Mouse (Mus musculus) CH12F3 (cell line): Measurements from ENCODE around the gene Ispd.
"Not testable (repeated sequence)": the region's sequence is repeated elsewhere in the genome, so short reads cannot be mapped to it uniquely, and the experiment has no call there.

Experiments
- in situ Hi-C: fragments of 300-500 bp; cut with MboI; formaldehyde crosslinking; loops from 2 replicates; pipeline ENCODE4 v1.14.3; 2020; ENCODE audit warnings: low sequenced_read_pairs

The Ispd gene

DNA sequence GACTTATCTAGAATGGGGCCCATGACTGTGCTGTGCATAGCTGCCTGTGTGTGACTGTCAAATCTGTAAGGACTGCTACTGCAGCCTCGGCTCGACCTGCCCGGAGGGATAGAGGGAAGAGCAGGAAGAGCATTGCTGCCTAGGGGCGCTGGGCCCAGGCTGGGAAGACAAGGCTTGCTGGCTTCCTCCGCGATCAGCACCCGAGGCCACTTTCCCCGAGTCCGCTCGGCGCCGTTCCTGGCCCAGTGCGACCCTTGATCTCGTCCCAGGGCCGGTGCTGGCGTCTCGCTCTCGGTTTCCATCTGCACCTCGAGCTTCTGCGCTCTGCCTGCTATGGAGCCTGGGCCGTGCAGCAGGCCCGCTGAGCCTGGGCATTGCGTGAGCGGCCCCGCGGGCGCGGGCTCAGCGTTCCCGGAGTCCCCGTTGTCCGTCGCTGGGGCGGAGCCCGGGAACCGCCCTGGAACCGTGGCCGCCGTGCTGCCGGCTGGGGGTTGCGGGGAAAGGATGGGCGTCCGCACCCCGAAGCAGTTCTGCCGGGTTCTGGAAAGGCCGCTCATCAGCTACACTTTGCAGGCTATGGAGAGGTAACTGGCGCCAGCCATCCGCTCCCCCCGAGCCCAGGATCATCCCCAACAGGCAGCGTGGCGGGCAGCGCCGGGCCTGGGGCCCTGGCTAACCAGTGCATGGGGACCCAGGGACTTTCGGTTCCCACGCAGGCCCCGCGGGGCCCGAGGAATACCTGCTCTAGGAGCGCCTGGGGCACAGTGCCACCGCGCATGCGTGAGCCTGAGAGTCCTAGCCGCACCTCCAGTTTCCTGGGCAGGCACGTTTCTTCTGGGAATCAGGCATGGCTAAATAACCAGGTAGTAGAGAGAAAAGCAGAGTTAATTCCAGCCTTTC is at the start of gene Ispd, which contains the start of gene D630036H23Rik:
Gene Ispd (plus strand): TSS at position 10 of the 900 bp plus-strand sequence.
Gene D630036H23Rik (minus strand): TSS at position 741 of the 900 bp plus-strand sequence.
- in situ Hi-C loops: no loop called here

DNA sequence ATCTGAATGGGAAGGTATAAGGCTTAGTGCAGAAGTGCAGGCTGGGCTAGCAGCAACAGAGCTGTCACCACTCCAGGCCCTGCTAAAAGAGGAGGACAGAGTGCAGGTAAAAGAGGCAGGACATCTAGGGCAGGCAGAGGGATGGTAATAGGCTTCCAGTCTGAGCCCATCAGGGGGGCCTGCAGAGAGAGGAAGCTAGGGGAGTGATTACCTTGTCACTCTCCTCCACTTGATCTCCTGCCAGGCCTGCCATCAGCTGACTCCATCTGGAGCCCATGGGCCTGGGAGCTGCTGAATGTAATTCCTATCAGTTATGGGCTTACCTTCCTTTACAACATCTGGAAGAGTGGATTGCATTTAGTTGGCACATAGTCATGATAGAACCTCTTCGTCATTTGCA is 48.6 kb upstream of the Ispd start:
- in situ Hi-C loops: no loop called here

- in situ Hi-C loops: no loop called here
These were observed 47.4 kb upstream of the Ispd start for GRCm38 (mm10) chr12:36333837-36334281.

DNA sequence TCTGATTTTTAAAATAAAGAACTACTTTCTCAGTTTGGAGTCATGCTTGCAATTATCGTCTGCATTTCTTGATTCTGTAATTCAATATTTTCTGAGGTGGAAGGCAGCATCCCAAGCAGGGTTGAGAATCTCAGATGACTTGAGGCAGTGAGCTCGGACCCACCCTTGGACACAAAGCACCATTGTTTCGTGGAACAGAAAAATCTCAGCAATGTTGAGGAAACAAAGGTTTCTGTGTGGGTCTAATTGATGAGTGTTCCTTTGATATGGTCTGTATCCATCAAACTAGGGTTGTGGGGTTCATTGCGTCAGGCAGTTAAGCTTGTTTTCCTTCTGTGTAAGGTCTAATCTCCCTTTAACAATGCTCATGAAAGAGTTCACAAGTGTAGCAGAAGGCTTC is 37.1 kb upstream of the Ispd start:
- in situ Hi-C loops: no loop called here

- in situ Hi-C loops: no loop called here
These were observed 21.2 kb upstream of the Ispd start for GRCm38 (mm10) chr12:36360064-36360463.

DNA sequence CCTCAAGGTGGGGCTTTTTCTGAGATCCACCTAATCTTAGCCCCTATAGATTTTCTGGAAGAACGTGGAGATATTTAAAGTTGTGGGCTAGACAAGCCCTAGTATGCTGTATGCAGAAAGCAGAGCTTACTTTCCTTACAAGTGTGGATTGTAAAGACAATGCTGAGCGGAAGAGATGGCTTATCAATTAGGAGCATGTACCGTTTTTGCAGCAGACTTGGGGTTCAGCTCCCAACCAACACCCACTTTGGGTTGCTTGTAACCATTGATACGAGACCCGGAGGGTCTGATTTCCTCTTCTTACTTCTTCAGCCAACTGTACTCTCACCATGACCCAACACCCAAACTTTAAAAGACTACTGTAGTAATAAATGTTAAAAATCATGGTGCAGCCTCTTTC is 20.6 kb upstream of the Ispd start:
- in situ Hi-C loops: no loop called here

GRCm38 (mm10) chr12:36364013-36364412 is 17.2 kb upstream of the Ispd start:
- in situ Hi-C loops: no loop called here

DNA sequence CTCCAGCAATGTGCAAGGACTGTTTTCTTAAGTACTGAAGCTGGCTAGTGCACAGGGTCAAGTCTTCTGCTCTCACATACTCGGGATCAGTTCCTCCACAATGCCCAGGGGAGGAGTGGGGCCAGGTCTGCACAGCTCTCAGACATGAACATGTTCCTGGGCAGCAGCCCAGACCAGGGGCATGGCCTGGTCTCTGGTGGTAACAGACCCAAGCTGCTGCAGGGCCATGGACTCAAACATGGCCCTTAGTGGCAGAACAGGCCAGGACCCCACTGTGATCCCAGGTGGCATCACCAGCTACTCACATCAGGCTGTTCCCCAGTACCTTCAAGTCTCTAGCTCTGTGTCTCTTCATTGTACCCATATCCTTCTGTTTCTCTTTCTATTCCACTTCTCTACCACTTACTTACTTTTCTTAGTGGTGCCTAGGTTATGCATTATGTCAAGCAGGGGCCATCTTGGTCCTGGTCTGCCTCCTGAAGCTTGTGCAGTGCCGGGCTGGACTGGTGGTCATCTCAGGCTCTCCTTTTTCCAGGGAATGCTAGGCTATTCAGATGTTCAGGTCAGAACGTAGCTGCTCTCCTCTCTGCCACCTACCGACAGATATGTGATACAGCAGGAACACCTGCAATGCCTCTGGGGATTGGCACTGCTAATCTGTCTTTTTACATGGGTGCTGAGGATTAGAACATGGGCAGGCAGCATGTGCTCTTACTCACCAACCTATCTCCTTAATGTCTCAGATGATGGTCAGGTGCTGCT is 7.8 kb upstream of the Ispd start:
- in situ Hi-C loops: no loop called here

- in situ Hi-C loops: not testable (repeated sequence)
These were observed 4.9 kb upstream of the Ispd start for GRCm38 (mm10) chr12:36376391-36376790.

DNA sequence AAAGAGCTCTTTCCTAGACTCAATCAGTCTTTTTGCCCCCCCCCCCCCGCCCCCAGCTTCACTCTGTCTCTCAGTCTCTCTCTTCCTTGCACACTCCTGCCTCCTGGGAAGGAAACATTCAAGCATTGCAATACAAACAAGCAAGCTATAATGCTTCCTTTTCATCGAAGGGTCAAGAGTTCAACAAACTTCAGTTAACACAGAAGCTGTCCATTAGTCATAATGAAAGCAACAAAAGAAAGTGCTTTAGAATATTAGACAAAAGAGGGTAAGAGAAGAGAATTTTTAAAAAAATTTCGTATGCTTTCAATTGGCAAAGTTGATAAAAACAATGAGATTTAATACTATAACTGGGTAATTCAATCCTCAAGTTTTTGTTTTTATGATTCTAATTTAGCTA is 996 bp upstream of the Ispd start:
- in situ Hi-C loops: no loop called here

- in situ Hi-C loops: no loop called here
These were observed 444 bp upstream of the Ispd start for GRCm38 (mm10) chr12:36380806-36381205.

- in situ Hi-C loops: no loop called here
These were observed 4.1 kb downstream of the Ispd start for GRCm38 (mm10) chr12:36385386-36385785.

DNA sequence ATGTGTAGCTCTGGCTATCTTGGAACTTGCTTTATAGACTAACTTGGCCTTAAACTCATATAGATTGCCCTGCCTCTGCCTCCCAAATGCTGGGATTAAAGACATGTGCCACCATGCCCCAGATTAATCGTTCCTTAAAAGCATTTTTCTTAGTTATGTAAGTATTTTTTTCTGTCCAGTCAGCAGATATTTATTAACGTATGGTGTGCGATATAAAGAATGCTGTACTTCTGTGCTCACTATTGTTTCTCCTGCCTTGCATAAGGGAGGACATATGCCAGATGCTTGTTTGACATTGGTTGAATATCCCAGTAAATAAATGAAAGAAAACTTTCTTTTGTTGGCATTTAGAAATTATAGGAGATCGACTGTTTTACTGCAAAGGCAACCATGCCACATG is 5.7 kb downstream of the Ispd start:
- in situ Hi-C loops: no loop called here

DNA sequence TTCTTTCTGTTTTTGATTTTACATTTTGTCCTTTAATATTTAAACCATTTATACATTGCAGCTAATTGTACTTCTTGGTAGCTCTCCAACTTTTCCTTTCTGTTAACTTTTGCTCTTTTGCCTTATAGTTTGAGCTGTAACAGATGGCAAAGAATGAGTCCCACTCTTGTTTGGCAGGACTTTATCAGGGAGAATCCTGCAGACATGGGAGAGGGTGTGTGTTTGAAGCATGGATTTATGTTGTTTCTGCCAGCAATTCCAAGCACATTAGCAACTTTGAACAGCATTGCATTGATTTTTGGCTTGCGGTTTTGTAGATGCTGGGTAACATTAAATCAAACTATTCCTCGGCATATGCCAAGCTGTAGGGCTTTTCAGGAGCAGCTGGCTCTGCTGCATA is 13.9 kb downstream of the Ispd start:
- in situ Hi-C loops: no loop called here

DNA sequence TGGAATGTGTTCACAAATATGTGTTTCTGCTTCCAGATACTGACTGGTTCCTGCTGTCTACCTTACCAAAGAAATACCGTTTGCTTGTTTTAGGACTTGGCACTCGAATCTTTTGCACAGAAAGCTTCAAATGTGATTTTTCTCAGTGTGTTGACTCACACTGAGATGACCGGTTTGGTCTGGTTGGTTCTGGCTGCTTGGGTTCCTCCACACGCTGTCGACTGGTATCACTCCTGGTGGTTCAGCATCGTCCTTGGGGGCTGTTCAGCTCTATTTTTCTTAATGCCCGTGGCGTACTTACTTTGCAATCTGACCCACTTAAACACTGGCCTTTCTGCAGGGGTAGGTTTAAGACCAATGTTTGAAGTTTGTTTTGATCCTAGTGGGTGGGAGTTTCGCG is 42.4 kb downstream of the Ispd start:
- in situ Hi-C loops: no loop called here

GRCm38 (mm10) chr12:36425258-36425657 is 44.0 kb downstream of the Ispd start:
- in situ Hi-C loops: no loop called here

DNA sequence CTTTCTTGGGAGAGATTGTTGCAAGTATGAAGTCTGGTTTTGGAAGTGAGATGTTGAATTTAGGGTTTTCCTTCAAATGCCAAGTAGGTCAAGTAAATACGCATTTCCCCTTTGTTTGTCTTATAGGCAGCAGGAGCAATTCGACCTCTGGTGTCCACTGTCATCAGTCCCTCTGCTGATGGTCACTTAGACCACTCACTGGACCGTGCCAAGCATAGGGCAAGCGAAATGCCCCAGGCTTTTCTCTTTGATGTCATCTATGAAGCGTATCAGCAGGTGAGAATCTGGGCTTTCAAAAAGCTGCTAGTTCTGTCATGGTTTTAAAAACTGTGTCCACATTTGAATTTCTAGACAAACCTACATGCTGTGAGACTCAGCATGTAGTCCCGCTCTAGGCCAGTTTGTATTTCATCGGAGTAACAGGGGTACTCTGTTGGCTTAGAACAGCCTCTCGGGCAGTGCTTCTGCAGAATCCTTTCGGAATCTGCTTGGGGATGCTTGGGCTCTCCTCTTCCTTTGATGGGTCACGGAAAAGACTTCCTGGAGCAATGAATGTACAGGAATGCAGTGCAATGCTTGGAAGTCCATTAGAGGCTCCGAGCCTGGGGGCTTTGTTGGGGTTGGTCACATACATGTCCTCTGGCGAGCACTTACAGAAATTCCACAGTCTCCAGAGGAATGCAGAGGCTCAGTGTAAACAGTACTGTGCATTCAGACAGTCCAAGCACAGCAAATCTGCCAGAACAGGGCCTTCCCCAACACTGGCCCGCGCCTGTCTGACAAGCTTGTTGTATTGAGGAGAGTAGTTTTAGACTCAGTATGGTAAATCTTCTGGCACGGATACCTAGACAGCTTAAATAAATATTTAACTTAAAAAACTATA is 45.2 kb downstream of the Ispd start:
- in situ Hi-C loops: no loop called here

DNA sequence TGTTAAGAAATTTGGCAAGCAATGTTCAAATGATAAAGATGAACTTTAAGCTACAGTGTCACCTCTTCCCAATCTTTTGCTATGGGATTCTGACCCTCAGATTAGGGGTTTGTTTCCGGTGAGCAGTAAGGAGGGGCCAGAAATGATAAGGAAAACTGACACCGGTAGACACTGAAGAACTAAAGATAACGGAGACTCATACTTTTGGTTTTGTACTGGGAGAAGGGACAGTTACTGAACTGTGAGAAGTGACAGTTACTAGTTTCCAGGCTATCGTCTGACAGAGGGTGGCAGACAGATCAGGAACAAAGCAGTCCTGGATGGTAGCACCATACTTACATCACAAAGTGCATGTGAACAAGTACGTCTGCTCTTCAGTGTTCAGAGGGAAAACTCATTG is 55.7 kb downstream of the Ispd start:
- in situ Hi-C loops: no loop called here

- in situ Hi-C loops: no loop called here
These were observed 58.1 kb downstream of the Ispd start for GRCm38 (mm10) chr12:36439396-36439795.

GRCm38 (mm10) chr12:36456002-36456401 is 74.8 kb downstream of the Ispd start:
- in situ Hi-C loops: no loop called here

GRCm38 (mm10) chr12:36457726-36458125 is 76.5 kb downstream of the Ispd start:
- in situ Hi-C loops: no loop called here
